Mouse (Mus musculus): Measurements from ENCODE around the gene Ptpn3. TPM values are rescaled to one million over a fixed set of nuclear protein-coding genes. Genes with fewer than 3 reads are reported as not detected.

Ptpn3 gene
- polyA plus RNA-seq, 1 experiment: 8.5 TPM

- DNase-seq (ENCODE audit: low read depth, low spot score): no peak
- 92% methylated on average over 2 of the region's 2 CpGs for WGBS
These were observed 111.8 kb downstream of the Ptpn3 start for GRCm38 (mm10) chr4:57189881-57190280.

- DNase-seq (ENCODE audit: low read depth, low spot score): peak; percentile 76
- WGBS: 10% methylated on average over 6 of the region's 6 CpGs
These were observed 115.6 kb downstream of the Ptpn3 start for GRCm38 (mm10) chr4:57186035-57186434.

- DNase-seq (ENCODE audit: low read depth, low spot score): peak; percentile 45
- 35% methylated on average over 8 of the region's 8 CpGs for WGBS
These were observed 116.2 kb downstream of the Ptpn3 start for GRCm38 (mm10) chr4:57185462-57185861.

GRCm38 (mm10) chr4:57183493-57183892 is 118.1 kb downstream of the Ptpn3 start:
- DNase-seq (ENCODE audit: low read depth, low spot score): no peak
- 54% methylated on average over 4 of the region's 4 CpGs for WGBS

- 48% methylated on average over 1 of the region's 1 CpGs for WGBS
- DNase-seq (ENCODE audit: low read depth, low spot score): no peak
These were observed 120.1 kb downstream of the Ptpn3 start for GRCm38 (mm10) chr4:57181538-57181937.

- no peak for DNase-seq (ENCODE audit: low read depth, low spot score)
- WGBS: 45% methylated on average over 4 of the region's 4 CpGs
These were observed 122.8 kb downstream of the Ptpn3 start for GRCm38 (mm10) chr4:57178881-57179280.

GRCm38 (mm10) chr4:57175329-57175728 is 126.3 kb downstream of the Ptpn3 start:
- no peak for DNase-seq (ENCODE audit: low read depth, low spot score)
- 59% methylated on average over 10 of the region's 10 CpGs for WGBS

- no peak for DNase-seq (ENCODE audit: low read depth, low spot score)
- WGBS: 73% methylated on average over 8 of the region's 8 CpGs
These were observed 128.8 kb downstream of the Ptpn3 start for GRCm38 (mm10) chr4:57172861-57173260.

GRCm38 (mm10) chr4:57171817-57172216 is 129.8 kb downstream of the Ptpn3 start:
- DNase-seq (ENCODE audit: low read depth, low spot score): no peak
- WGBS: 27% methylated on average over 5 of the region's 5 CpGs

GRCm38 (mm10) chr4:57168680-57169079 is 133.0 kb downstream of the Ptpn3 start:
- WGBS: 75% methylated on average over 3 of the region's 3 CpGs
- no peak for DNase-seq (ENCODE audit: low read depth, low spot score)

- DNase-seq (ENCODE audit: low read depth, low spot score): no peak
- 89% methylated on average over 1 of the region's 1 CpGs for WGBS
These were observed 133.4 kb downstream of the Ptpn3 start for GRCm38 (mm10) chr4:57168277-57168676.

- 38% methylated on average over 12 of the region's 12 CpGs for WGBS
These were observed 134.4 kb downstream of the Ptpn3 start for GRCm38 (mm10) chr4:57166922-57167870.

GRCm38 (mm10) chr4:57165654-57166053 is 136.0 kb downstream of the Ptpn3 start:
- WGBS: 71% methylated on average over 3 of the region's 3 CpGs
- no peak for DNase-seq (ENCODE audit: low read depth, low spot score)

More at GRCm38 (mm10) chr4:57166922-57167870, 134.4 kb downstream of the Ptpn3 start:
- DNase-seq (ENCODE audit: low read depth, low spot score): no peak

GRCm38 (mm10) chr4:57164578-57165210 is 136.9 kb downstream of the Ptpn3 start:
- DNase-seq (ENCODE audit: low read depth, low spot score): no peak
- 70% methylated on average over 9 of the region's 9 CpGs for WGBS

- 61% methylated on average over 10 of the region's 10 CpGs for WGBS
- no peak for DNase-seq (ENCODE audit: low read depth, low spot score)
These were observed 138.6 kb downstream of the Ptpn3 start for GRCm38 (mm10) chr4:57162789-57163722.

GRCm38 (mm10) chr4:57160571-57160970 is 141.1 kb downstream of the Ptpn3 start:
- 81% methylated on average over 7 of the region's 7 CpGs for WGBS
- DNase-seq (ENCODE audit: low read depth, low spot score): no peak

GRCm38 (mm10) chr4:57156549-57157169 is 145.0 kb downstream of the Ptpn3 start:
- WGBS: 26% methylated on average over 8 of the region's 8 CpGs
- DNase-seq (ENCODE audit: low read depth, low spot score): no peak

- 23% methylated on average over 8 of the region's 8 CpGs for WGBS
These were observed 147.8 kb downstream of the Ptpn3 start for GRCm38 (mm10) chr4:57153838-57154237.

More at GRCm38 (mm10) chr4:57153838-57154237, 147.8 kb downstream of the Ptpn3 start:
- DNase-seq (ENCODE audit: low read depth, low spot score): peak; percentile 96

Data from large intestine, adult 2 months (tissue).